Mouse (Mus musculus) lung, adult 2 months (tissue): ENCODE measurements around the gene Ctsc. TPM values are rescaled to one million over a fixed set of nuclear protein-coding genes. Genes with fewer than 3 reads are reported as not detected.

Source experiments
- DNase-seq: peaks from one replicate; pipeline ENCODE4 v3.0.0; 2022
- H3K4me1 ChIP-seq: fragments of 200-500 bp; 2 replicates; pipeline ENCODE4 v1.6.1; 2011; ENCODE audit warnings: low read length; ENCODE audit not compliant: control insufficient read depth, insufficient read depth
- H3K4me3 ChIP-seq: fragments of 200-500 bp; replicated peaks from 2 replicates; pipeline ENCODE3; 2011; ENCODE audit warnings: low read depth, mild to moderate bottlenecking, control low read depth, low read length; ENCODE audit errors: extremely low read depth
- CTCF ChIP-seq: fragments of 200-500 bp; IDR thresholded peaks from 2 replicates; pipeline ENCODE4 v1.5.1; 2011; ENCODE audit warnings: mild to moderate bottlenecking, low read length, control low read depth; ENCODE audit not compliant: insufficient read depth
- POLR2A ChIP-seq: fragments of 200-500 bp; IDR thresholded peaks from 2 replicates; pipeline ENCODE4 v1.6.1; 2011; ENCODE audit warnings: low read depth, mild to moderate bottlenecking, control low read depth, low read length, borderline replicate concordance; ENCODE audit errors: extremely low read depth
- WGBS: fragments of 180-500 bp; shearing (Covaris S2); methylation state at CpG from one replicate; pipeline ENCODE4 v1.1.7; 2018; 5-methylcytosine and 5-hydroxymethylcytosine counted together
- polyA plus RNA-seq: library from polyadenylated mRNA; depleted of rRNA; stranded (reverse); fragments of >200 nt; gene quantifications from 2 replicates; pipeline ENCODE4 v1.2.3, GENCODE M21; 2012; rRNA removed

Gene Ctsc
- polyA plus RNA-seq, 1 experiment = 181 TPM

GRCm38 (mm10) chr7:88319414-88320140, 41.7 kb downstream of the Ctsc start:
- no peaks in the 10 kb centered on the region for H3K4me1 ChIP-seq
- no peak overlapping the region for H3K4me3 ChIP-seq
- WGBS = 88% methylated on average over 3 of the region's 3 CpGs
- DNase-seq = no peak
- TF ChIP-seq CTCF (no peak), POLR2A (no peak)

- WGBS = 58% methylated on average over 12 of the region's 12 CpGs
- no peak for DNase-seq
- H3K4me3 ChIP-seq = no peak overlapping the region
- TF ChIP-seq POLR2A (no peak), CTCF (no peak)
- no peaks in the 10 kb centered on the region for H3K4me1 ChIP-seq
Measured at GRCm38 (mm10) chr7:88320628-88321336, 42.9 kb downstream of the Ctsc start.

GRCm38 (mm10) chr7:88322431-88322830, 44.5 kb downstream of the Ctsc start:
- no peaks in the 10 kb centered on the region for H3K4me1 ChIP-seq
- no peak overlapping the region for H3K4me3 ChIP-seq
- no peak for DNase-seq
- no peak for TF ChIP-seq CTCF
- no peak for TF ChIP-seq POLR2A
- WGBS = 63% methylated on average over 2 of the region's 2 CpGs

GRCm38 (mm10) chr7:88327495-88327894, 49.6 kb downstream of the Ctsc start:
- DNase-seq = no peak
- TF ChIP-seq POLR2A (no peak), CTCF (no peak)
- no peaks in the 10 kb centered on the region for H3K4me1 ChIP-seq
- H3K4me3 ChIP-seq = no peak overlapping the region

GRCm38 (mm10) chr7:88343828-88344227, 65.9 kb downstream of the Ctsc start:
- Histone ChIP-seq H3K4me1 (no peaks in the 10 kb centered on the region), H3K4me3 (no peak overlapping the region)
- peak; percentile 15 for DNase-seq
- no peak for TF ChIP-seq POLR2A
- TF ChIP-seq CTCF = peak; percentile 77

- TF ChIP-seq POLR2A = no peak
- TF ChIP-seq CTCF = no peak
- 65% methylated on average over 1 of the region's 1 CpGs for WGBS
- no peak for DNase-seq
- H3K4me1 ChIP-seq = no peaks in the 10 kb centered on the region
- no peak overlapping the region for H3K4me3 ChIP-seq
Measured at GRCm38 (mm10) chr7:88346035-88346434, 68.2 kb downstream of the Ctsc start.

- DNase-seq = peak; percentile 11
- 42% methylated on average over 4 of the region's 4 CpGs for WGBS
- H3K4me3 ChIP-seq = no peak overlapping the region
- no peak for TF ChIP-seq POLR2A
- peak; percentile 36; the same call in 1 of the 2 replicates for TF ChIP-seq CTCF
- H3K4me1 ChIP-seq = no peaks in the 10 kb centered on the region
Measured at GRCm38 (mm10) chr7:88356871-88357776, 79.2 kb downstream of the Ctsc start.

GRCm38 (mm10) chr7:88358042-88358878, 80.4 kb downstream of the Ctsc start:
- Histone ChIP-seq H3K4me1 (no peaks in the 10 kb centered on the region), H3K4me3 (no peak overlapping the region)
- 72% methylated on average over 7 of the region's 7 CpGs for WGBS
- no peak for DNase-seq
- TF ChIP-seq POLR2A (no peak), CTCF (no peak)

Other genes starting within 250 kb of the Ctsc start
- 5.4 and 6.4 TPM in 2 replicates for gene Rab38, start 152.2 kb downstream of the Ctsc start, polyA plus RNA-seq